Mouse (Mus musculus) G1E-ER4 (cell line): ENCODE data around the gene Mrtfa. TPM values are rescaled to one million over a fixed set of nuclear protein-coding genes. Genes with fewer than 3 reads are reported as not detected.

ENCODE experiments used
- GATA1 ChIP-seq: IDR thresholded peaks from one replicate; pipeline ENCODE4 v1.8.0; 2012; ENCODE audit warnings: low read length, inconsistent platforms
- polyA plus RNA-seq: library from polyadenylated mRNA; stranded (reverse); fragments of >175 nt; gene quantifications from 2 replicates; pipeline ENCODE4 v1.2.3, GENCODE M21; 2012

Gene Mrtfa
- polyA plus RNA-seq, 1 experiment = 17.8 TPM

GRCm38 (mm10) chr15:81045336-81045735 lies 145.2 kb downstream of the Mrtfa start:
- TF ChIP-seq GATA1 = no peak

GRCm38 (mm10) chr15:81044446-81044845 lies 146.1 kb downstream of the Mrtfa start:
- no peak for TF ChIP-seq GATA1

- TF ChIP-seq GATA1 = no peak
Measured at GRCm38 (mm10) chr15:81042276-81042931, 148.2 kb downstream of the Mrtfa start.

GRCm38 (mm10) chr15:81041767-81042166 lies 148.8 kb downstream of the Mrtfa start:
- no peak for TF ChIP-seq GATA1

- TF ChIP-seq GATA1 = no peak
Measured at GRCm38 (mm10) chr15:81038419-81038818, 152.1 kb downstream of the Mrtfa start.

- TF ChIP-seq GATA1 = no peak
Measured at GRCm38 (mm10) chr15:81035417-81036162, 155.0 kb downstream of the Mrtfa start.

GRCm38 (mm10) chr15:81034119-81034518 lies 156.4 kb downstream of the Mrtfa start:
- no peak for TF ChIP-seq GATA1

GRCm38 (mm10) chr15:81032941-81033629 lies 157.5 kb downstream of the Mrtfa start:
- TF ChIP-seq GATA1 = no peak

GRCm38 (mm10) chr15:81031611-81032010 lies 158.9 kb downstream of the Mrtfa start:
- no peak for TF ChIP-seq GATA1

- TF ChIP-seq GATA1 = no peak
Measured at GRCm38 (mm10) chr15:81030891-81031425, 159.6 kb downstream of the Mrtfa start.

- TF ChIP-seq GATA1 = no peak
Measured at GRCm38 (mm10) chr15:81027378-81028173, 163.0 kb downstream of the Mrtfa start.

- no peak for TF ChIP-seq GATA1
Measured at GRCm38 (mm10) chr15:81026901-81027300, 163.7 kb downstream of the Mrtfa start.

GRCm38 (mm10) chr15:81023842-81024241 lies 166.7 kb downstream of the Mrtfa start:
- no peak for TF ChIP-seq GATA1

GRCm38 (mm10) chr15:81022437-81022836 lies 168.1 kb downstream of the Mrtfa start:
- no peak for TF ChIP-seq GATA1

GRCm38 (mm10) chr15:81021377-81021776 lies 169.2 kb downstream of the Mrtfa start:
- TF ChIP-seq GATA1 = no peak

GRCm38 (mm10) chr15:81017308-81017707 lies 173.2 kb downstream of the Mrtfa start:
- no peak for TF ChIP-seq GATA1
